20 mouse cellular contexts compared by ENCODE assay signal in the genomic region with DNA sequence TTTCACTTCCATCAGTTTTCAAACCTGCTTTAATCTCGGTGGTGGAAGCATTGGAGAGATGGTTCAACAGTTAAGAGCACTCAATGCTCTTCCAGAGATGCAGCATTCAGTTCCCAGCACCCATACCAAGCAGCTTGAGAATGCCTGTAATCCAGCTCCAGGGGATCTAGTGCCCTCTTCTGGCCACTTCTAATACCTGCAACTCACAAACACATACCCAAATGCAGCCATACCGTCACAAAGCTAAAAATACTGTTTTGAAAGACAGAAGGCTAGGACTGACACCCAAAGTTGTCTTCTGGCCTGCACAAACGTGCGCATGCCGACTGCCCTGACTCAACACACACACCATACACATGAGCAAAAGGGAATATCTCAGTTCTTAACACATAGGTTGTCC.
DNase-seq lines count a peak whose midpoint lies in the region; TF ChIP-seq lines count a peak whose summit lies in the region.
"Had no signal": no experiment of that assay in that cellular context is flagged by ENCODE, and none has a peak within 500 bp of the region (broad histone marks: within the 10 kb centered on the region; RNA-seq: fewer than 3 reads in every experiment).

No protein-coding gene starts in this region.

- no peaks in the 10 kb centered on the region for H3K36me3 ChIP-seq in ES-Bruce4 (ENCODE audit: control insufficient read depth, insufficient read depth, low read length, poor library complexity, severe bottlenecking)
- H3K36me3 ChIP-seq: forebrain, embryonic 15.5 days; kidney, embryonic 15.5 days; limb, embryonic 12.5 days; liver, embryonic 13.5 days; neural tube, embryonic 13.5 days had no signal

- H3K9me3 ChIP-seq in ES-Bruce4 (replicated peaks; ENCODE audit: control insufficient read depth, insufficient read depth, low read length, poor library complexity, severe bottlenecking): no peaks in the 10 kb centered on the region; the same call in 1 of the 2 replicates
- H3K9me3 ChIP-seq: forebrain, embryonic 15.5 days; kidney, embryonic 15.5 days had no signal

- no peak overlapping the region for H3K4me3 ChIP-seq in layer of hippocampus, adult 2 months
- H3K4me3 ChIP-seq in ES-Bruce4 (ENCODE audit: low read depth, low read length): no peak overlapping the region
- no peak overlapping the region for H3K4me3 ChIP-seq in cortical plate, adult 2 months (ENCODE audit: insufficient read depth, low read length)
- H3K4me3 ChIP-seq: erythroblast, embryonic 14.5 days; forebrain, embryonic 15.5 days; kidney, embryonic 15.5 days; left cerebral cortex, adult 2 months; limb, embryonic 12.5 days; liver, embryonic 13.5 days; neural tube, embryonic 13.5 days had no signal

- no peak overlapping the region for H3K9ac ChIP-seq in ES-Bruce4 (ENCODE audit: low read depth, poor library complexity, severe bottlenecking)
- H3K9ac ChIP-seq: forebrain, embryonic 15.5 days; kidney, embryonic 15.5 days; limb, embryonic 12.5 days; liver, embryonic 13.5 days; neural tube, embryonic 13.5 days had no signal

- peak; percentile 29 for DNase-seq in cerebellum, adult 9-10 months
- DNase-seq in cerebellum, postnatal 10 days: no peak
- no peak for DNase-seq in layer of hippocampus, adult 2 months (ENCODE audit: low spot score in 2 of 2)
- DNase-seq in layer of hippocampus, adult 8-10 months (ENCODE audit: low spot score in 2 of 2): no peak
- no peak for DNase-seq in embryo, embryonic 11 days
- no peak for DNase-seq in adrenal gland, postnatal 10 days
- DNase-seq: adrenal gland, postnatal 36 days; B cell, adult 2 months; cerebellum, postnatal 14 days; liver, embryonic 13.5 days; lung, postnatal 14 days; thymus, postnatal 14 days had no signal

- H3K27me3 ChIP-seq in ES-Bruce4 (ENCODE audit: control insufficient read depth, insufficient read depth, low read length, poor library complexity, severe bottlenecking): no peaks in the 10 kb centered on the region
- H3K27me3 ChIP-seq: forebrain, embryonic 15.5 days; kidney, embryonic 15.5 days; limb, embryonic 12.5 days; liver, embryonic 13.5 days; neural tube, embryonic 13.5 days had no signal

- TF ChIP-seq POLR2A in ES-Bruce4 (IDR thresholded peaks at IDR 0.05; ENCODE audit: insufficient read depth, low read length): no peak
- TF ChIP-seq POLR2A in cortical plate, adult 2 months (IDR thresholded peaks at IDR 0.05; ENCODE audit: extremely low read depth, insufficient read depth, low read length): no peak

- TF ChIP-seq EP300 in ES-Bruce4 (IDR thresholded peaks at IDR 0.05; ENCODE audit: insufficient read depth, low read depth, low read length): no peak

- no peaks in the 10 kb centered on the region for H3K4me1 ChIP-seq in ES-Bruce4 (ENCODE audit: control insufficient read depth, insufficient read depth, low read length)
- no peaks in the 10 kb centered on the region for H3K4me1 ChIP-seq in cortical plate, adult 2 months (ENCODE audit: control insufficient read depth, insufficient read depth, low read length)
- H3K4me1 ChIP-seq: forebrain, embryonic 15.5 days; kidney, embryonic 15.5 days; liver, embryonic 13.5 days had no signal

- no peak overlapping the region for H3K27ac ChIP-seq in layer of hippocampus, adult 2 months
- H3K27ac ChIP-seq in ES-Bruce4 (ENCODE audit: insufficient read depth, low read length): no peak overlapping the region
- H3K27ac ChIP-seq in cortical plate, adult 2 months (ENCODE audit: insufficient read depth, low read length): no peak overlapping the region
- H3K27ac ChIP-seq: forebrain, embryonic 15.5 days; left cerebral cortex, adult 2 months; limb, embryonic 12.5 days; liver, embryonic 13.5 days; neural tube, embryonic 13.5 days had no signal

- TF ChIP-seq CTCF in layer of hippocampus, adult 2 months (conservative IDR thresholded peaks at IDR 0.05): peak; percentile 43
- TF ChIP-seq CTCF in ES-Bruce4 (IDR thresholded peaks at IDR 0.05; ENCODE audit: low read depth, low read length): peak; percentile 20
- TF ChIP-seq CTCF in cortical plate, adult 2 months (IDR thresholded peaks at IDR 0.05; ENCODE audit: extremely low read depth, insufficient read depth, low read length): 0 out of 2 replicates have a peak, but pooled peaks have one; percentile 9
